Mouse (Mus musculus) B cell, adult 67 days (primary cell): ENCODE measurements around the gene Gpr63. TPM values are rescaled to one million over a fixed set of nuclear protein-coding genes. Genes with fewer than 3 reads are reported as not detected.

Source experiments
- total RNA-seq, 2 experiments: library from RNA; stranded (reverse); gene quantifications; 4 replicates each; pipeline ENCODE4 v1.2.4; 2023

Gene Gpr63
- not detected for total RNA-seq

GRCm38 (mm10) chr4:24966299-24966991 is at the start of gene Gpr63:
Gene Gpr63, plus strand, starts transcription at chr4:24966407.

Other genes with a start within 250 kb of the Gpr63 start
- not detected for gene Klhl32, start 115.3 kb upstream of the Gpr63 start, total RNA-seq
- gene Ndufaf4, start 68.3 kb upstream of the Gpr63 start, total RNA-seq, result 10 to 100 TPM; 17.1 to 20.6 TPM